Mouse (Mus musculus) ES-CJ7 (cell line): ENCODE measurements around the gene Tubb1.

ENCODE experiments used
- DNase-seq: peaks from one replicate; pipeline ENCODE4 v3.0.0; 2011; ENCODE audit warnings: low read depth, low spot score

The Tubb1 gene

DNA sequence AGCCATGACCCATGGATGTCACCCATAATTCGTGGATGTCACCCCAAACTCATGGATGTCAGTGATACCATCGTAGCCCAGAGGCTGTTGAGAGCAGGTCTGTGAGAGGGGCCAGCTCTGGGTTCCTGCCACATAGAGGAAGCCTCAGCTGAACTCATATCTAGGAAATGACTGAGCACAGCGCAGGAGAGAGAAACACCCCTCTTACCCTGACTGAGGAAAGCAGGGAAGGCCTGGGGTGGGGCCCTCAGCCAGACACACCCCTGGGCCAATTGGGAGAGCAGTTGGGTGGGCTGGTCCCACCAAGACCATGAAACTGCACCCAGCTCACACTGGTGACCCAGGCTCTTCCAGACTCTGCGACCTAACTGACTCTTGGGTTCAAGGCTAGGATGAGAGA is at the start of gene Tubb1:
TSS of gene Tubb1 (plus strand) at position 343 of the 400 bp plus-strand sequence.
- no peak for DNase-seq

- DNase-seq, result no peak
Measured at GRCm38 (mm10) chr2:174410222-174410621, 40.3 kb upstream of the Tubb1 start.

DNA sequence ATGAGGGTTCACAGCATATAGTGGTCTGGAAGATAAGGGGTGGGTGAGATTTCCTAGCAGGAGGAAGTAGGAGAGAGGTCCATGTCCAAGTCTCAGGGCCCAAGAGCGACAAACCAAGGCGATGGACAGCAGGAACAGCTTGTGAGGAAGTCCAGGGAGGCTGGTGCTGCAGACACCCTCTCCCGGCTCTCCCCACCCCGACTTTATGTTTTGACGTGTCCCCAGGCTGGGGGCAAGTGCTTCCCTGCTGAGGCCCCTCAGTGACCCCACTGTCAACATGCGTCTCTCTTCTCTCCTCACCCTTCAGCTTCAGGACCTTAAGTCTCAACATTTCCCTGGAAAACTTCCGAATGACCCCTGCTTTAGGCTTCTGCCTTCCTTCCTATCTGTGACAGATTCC is 37.4 kb upstream of the Tubb1 start:
- DNase-seq, result no peak

DNA sequence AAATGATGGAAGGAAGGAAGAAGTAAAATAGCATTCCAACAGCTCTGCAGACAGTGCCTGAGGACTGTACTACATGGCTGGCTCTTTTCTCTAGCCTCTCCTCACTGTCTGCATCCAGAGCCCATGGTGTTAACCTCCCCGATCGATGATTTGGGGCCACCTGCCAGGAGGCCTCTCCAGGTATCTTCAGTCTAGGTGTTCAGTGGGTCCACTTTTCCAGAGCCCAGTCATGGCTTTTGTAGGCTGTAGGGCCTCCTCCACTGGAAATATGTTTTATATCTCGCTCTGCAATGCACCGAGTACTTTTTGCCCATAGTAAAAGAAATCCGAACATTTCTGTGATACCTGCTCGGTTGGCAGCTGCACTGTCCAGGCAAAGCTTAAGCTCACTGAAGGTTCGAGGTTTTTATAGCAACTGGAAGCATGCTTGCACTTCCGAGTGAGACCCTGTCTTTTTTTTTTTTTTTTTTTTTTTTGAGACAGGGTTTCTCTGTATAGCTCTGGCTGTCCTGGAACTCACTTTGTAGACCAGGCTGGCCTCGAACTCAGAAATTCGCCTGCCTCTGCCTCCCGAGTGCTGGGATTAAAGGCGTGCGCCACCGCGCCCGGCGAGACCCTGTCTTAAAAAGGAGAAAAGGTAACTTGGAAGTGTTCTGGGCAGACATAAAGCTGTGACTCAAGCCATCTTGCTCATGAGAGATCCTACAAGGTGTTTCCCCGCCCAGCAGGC is 35.3 kb upstream of the Tubb1 start:
- no peak for DNase-seq

DNA sequence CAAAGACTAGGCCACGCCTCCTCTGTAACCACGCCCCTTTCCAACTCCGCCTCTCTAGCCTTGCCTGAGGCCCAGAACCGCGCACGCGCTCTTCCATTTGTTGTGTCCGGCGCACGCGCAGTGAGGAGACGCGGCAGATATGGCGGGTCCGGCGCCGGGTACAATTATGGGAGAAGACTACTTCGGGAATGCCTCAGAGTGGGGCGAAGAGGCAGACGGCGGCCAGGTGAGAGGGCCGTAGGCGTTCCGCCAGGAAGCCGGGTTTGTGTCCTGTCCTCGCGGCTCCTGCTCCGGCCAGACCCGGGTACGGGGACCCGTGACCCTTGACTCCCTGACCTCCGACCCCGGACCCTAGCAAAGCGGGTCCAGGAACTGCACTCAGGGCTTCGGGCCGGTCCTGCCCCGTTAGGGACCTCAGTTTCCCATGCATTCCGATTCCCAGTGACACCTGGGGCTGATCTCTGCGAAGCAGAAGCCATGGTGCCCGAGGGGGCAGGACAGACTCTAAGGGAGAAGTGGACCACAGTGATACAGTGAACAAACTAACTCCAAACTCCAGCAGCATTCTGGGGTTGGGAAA is 34.7 kb upstream of the Tubb1 start, which contains the start of gene Nelfcd:
TSS of gene Nelfcd (plus strand) at position 74 of the 580 bp plus-strand sequence.
- DNase-seq, result peak; percentile 92

GRCm38 (mm10) chr2:174421107-174421506 is 29.4 kb upstream of the Tubb1 start:
- DNase-seq, result no peak

GRCm38 (mm10) chr2:174424301-174425085 is 26.0 kb upstream of the Tubb1 start:
- DNase-seq, result no peak

DNA sequence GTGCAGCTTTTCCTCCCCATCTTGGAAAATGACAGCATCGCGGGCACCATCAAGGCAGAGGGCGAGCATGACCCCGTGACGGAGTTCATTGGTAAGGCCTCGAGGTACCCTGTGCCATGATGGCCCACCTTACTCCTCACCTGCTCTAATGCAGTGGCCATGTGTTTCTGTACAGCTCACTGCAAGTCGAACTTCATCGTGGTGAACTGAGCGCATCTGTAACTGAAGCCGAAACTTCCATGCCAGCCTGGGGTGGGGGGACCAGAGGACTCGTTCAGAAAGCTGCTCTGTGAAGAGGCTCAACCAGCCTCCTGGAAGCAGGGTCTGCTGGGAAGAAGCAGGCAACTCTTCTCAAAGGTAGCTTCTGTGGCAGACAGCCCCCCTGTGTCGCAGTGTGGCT is 23.6 kb upstream of the Tubb1 start:
- DNase-seq, result no peak

- no peak for DNase-seq
Measured at GRCm38 (mm10) chr2:174428076-174428835, 22.2 kb upstream of the Tubb1 start.

DNA sequence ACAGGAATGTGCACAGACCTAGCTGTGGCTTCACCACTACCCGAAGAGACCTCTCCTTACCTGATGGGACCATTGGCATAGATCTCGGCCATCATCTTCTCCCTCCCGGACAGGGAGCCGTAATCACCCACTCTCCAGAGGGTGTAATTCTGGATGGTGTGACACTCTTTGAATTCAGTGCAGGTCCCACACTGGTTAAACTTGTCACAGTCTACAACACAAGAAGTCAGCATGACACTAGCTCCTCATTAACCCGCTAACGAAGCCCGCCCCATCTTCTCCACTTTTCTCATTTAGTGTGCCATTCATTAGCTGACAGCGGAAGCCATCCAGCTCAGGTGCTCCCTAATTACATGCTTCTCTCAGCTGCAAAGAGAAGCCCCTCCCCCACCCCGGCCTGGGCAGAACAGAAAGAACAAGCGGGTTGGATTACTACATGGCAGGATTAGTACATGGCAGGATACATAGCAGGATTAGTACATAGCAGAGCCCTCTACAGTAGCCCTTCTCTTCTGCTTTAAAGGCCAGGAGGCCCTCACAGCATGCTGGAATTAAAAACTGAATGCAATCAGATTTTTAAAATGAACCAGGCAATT is 21.4 kb upstream of the Tubb1 start:
- DNase-seq, result no peak

- DNase-seq, result no peak
Measured at GRCm38 (mm10) chr2:174434943-174435342, 15.6 kb upstream of the Tubb1 start.

DNA sequence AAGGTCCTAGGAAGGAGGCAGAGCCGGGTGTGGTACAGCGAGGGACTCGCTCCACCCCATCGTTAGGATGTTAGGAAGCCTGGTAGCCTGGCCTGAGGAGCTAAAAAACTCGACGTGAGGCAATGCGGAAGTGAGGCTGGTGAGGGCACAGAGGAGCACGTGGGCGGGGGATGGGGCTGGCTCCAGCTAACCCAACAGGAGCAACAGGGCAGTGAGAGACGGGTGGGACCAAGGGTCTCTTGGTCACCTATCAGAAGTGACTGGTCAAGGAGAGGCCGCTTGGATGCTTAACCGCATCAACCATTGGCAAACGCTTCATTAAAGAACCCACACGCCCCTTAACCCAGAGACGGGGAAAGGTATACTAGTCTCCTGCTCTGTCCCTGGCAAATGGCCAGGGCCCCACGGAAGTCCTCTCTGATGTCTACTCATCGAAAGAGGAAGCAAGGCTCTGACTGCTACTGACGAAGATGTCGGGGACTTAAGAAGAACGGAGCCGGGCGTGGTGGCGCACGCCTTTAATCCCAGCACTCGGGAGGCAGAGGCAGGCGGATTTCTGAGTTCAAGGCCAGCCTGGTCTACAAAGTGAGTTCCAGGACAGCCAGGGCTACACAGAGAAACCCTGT is 14.3 kb upstream of the Tubb1 start:
- no peak for DNase-seq

DNA sequence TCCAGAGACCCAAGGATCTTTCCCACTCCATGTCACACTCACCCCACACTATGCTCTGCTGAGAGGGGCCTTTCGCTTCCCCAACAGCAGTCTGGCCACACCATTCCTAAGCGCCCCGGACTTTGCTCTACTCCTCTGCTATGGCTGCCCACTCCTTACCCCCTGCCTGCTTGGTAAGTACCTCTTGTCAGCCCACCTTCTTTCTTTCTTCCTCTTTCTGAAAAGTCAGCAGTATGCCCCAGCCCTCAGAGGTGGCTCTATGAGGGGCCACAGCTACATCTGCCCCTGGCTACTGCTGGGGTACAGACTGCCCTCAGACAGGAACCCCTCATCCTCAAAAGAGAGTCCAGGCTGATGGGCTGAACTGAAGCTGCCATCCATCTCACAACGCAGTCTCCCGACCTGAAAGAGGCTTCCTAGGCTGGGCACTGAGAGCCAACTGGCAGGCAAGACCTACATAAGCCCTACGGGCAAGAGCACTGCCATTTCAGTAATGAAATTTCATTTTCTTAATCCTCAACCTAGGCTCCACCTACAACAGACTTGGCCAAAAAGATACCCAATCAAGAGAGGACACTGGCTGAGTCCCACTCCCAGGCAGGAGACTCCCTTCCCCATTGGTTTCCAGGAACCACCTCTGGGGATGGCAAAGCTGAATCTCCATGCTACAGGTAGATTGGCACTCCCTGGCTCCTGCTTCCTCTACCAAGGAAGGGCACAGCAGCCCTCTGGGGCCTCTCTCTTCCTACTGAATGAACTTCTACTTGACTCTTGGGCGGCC is 13.4 kb upstream of the Tubb1 start:
- DNase-seq, result no peak

DNA sequence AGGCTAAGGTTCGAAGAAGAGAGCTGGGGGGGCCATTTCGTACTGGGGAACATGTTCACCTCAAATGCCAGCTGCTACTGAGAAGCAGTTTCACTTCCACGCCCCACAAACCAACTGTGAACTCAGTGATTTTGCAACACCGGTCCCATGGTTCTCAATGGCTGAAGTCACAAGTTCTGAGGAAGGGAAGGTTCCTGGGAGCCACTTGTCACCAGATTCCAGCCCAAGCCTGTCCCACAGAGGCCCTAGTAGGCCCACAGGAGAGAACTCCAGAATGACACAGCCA is 12.9 kb upstream of the Tubb1 start:
- DNase-seq, result no peak

- DNase-seq, result no peak
Measured at GRCm38 (mm10) chr2:174438181-174438580, 12.3 kb upstream of the Tubb1 start.

- peak; percentile 65 for DNase-seq
Measured at GRCm38 (mm10) chr2:174438737-174439449, 11.6 kb upstream of the Tubb1 start, which contains the start of gene Ctsz. Gene Ctsz, minus strand, starts transcription at chr2:174439039.

- DNase-seq, result no peak
Measured at GRCm38 (mm10) chr2:174439450-174439838, 11.1 kb upstream of the Tubb1 start.

GRCm38 (mm10) chr2:174439961-174440360 is 10.5 kb upstream of the Tubb1 start:
- DNase-seq, result no peak

DNA sequence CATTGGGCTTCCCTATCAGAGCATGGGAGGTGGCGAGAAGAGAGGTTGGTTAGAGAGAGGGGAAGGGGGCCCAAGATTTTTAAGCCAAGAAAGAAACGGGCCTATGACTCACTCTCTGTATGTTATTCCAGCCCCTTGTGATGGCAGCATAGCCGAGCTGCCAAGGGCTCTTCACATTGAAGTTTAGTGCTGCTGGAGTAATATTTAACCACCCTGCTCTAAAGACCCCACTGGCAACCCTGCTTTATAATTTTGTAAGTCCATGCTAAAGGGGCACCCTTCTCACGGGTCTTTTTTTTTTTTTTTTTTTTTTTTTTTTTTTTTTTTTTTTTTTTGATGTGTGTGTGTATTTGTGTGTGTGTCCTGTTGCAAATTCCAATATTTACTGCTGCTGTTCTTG is 8.6 kb upstream of the Tubb1 start:
- no peak for DNase-seq

DNA sequence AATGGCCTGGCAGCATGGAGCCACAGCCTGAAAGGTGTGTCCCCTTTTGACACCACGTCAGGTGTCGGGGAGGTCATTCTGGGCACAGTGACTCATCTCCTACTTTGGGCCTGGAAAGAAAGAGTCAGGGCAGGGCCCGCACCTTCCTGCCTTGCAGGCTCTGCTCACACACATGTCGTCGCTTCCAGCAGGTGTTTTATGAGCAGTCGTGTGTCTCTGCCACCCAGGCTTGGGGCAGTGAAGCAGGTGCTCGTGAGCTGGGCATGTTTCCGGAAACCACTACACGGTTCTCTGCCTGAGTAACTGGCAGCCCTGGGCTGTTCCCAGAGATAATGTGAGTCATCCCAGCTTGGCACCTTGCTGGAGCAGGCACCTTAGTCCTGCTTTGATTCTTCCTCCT is 8.0 kb upstream of the Tubb1 start:
- no peak for DNase-seq
